Mouse (Mus musculus) heart, embryonic 10.5 days (tissue): ENCODE measurements around the gene Tmem161b. TPM values are rescaled to one million over a fixed set of nuclear protein-coding genes. Genes with fewer than 3 reads are reported as not detected.
"Not testable (repeated sequence)": the region's sequence is repeated elsewhere in the genome, so short reads cannot be mapped to it uniquely, and the experiment has no call there.

ENCODE experiments used
- DNase-seq: peaks from one replicate; pipeline ENCODE4 v3.0.0-alpha.2; 2017; ENCODE audit warnings: low spot score
- H3K27ac ChIP-seq: fragments of 300-500 bp; sonication (generic); 2 replicates; pipeline ENCODE4 v1.5.1; 2016; ENCODE audit warnings: mild to moderate bottlenecking
- H3K27me3 ChIP-seq: fragments of 300-500 bp; sonication (generic); 2 replicates; pipeline ENCODE4 v1.6.1; 2016; ENCODE audit warnings: mild to moderate bottlenecking; ENCODE audit not compliant: poor library complexity, insufficient read depth, severe bottlenecking
- H3K36me3 ChIP-seq: fragments of 300-500 bp; sonication (generic); 2 replicates; pipeline ENCODE4 v1.6.1; 2016; ENCODE audit warnings: mild to moderate bottlenecking, moderate library complexity
- H3K4me1 ChIP-seq: fragments of 300-500 bp; sonication (generic); 2 replicates; pipeline ENCODE4 v1.6.1; 2016; ENCODE audit warnings: mild to moderate bottlenecking
- H3K4me3 ChIP-seq: fragments of 300-500 bp; sonication (generic); 2 replicates; pipeline ENCODE4 v1.5.1; 2016; ENCODE audit warnings: mild to moderate bottlenecking, moderate library complexity
- H3K9me3 ChIP-seq: fragments of 300-500 bp; sonication (generic); 2 replicates; pipeline ENCODE4 v1.6.1; 2016; ENCODE audit warnings: mild to moderate bottlenecking, moderate library complexity
- WGBS: fragments of 180-500 bp; shearing (Covaris S2); methylation state at CpG from one replicate; pipeline ENCODE4 v1.1.7; 2016; 5-methylcytosine and 5-hydroxymethylcytosine counted together
- polyA plus RNA-seq: library from polyadenylated mRNA; unstranded; fragments of >200 nt; fragmentation: Nextera tagmentation; extraction: Ambion mirVana; gene quantifications from 2 replicates; pipeline ENCODE4 v1.2.1, GENCODE M21; 2016

Tmem161b gene
- 11.6 and 13.1 TPM in 2 replicates for polyA plus RNA-seq

GRCm38 (mm10) chr13:84221820-84222681 lies at the start of gene Tmem161b:
Tmem161b (plus strand) TSS chr13:84222296.
- no peaks in the 10 kb centered on the region for H3K9me3 ChIP-seq
- H3K27ac ChIP-seq, result peak within 1 kb of the TSS; percentile 89
- H3K4me1 ChIP-seq, result peaks cover 6% of the 10 kb centered on the region; the same call in 1 of the 2 replicates
- peak within 1 kb of the TSS; percentile 91 for H3K4me3 ChIP-seq
- H3K36me3 ChIP-seq, result no peaks in the 10 kb centered on the region
- under 1% methylated on average over 51 of the region's 52 CpGs for WGBS
- peak; percentile 95 for DNase-seq
- H3K27me3 ChIP-seq, result no peaks in the 10 kb centered on the region

GRCm38 (mm10) chr13:84185835-84186234 lies 36.3 kb upstream of the Tmem161b start:
- H3K9me3 ChIP-seq, H3K4me1 ChIP-seq, H3K36me3 ChIP-seq, H3K27ac ChIP-seq, H3K27me3 ChIP-seq, DNase-seq, H3K4me3 ChIP-seq: not testable (repeated sequence)

- no peak overlapping the region for H3K4me3 ChIP-seq
- H3K36me3 ChIP-seq, result no peaks in the 10 kb centered on the region
- 71% methylated on average over 3 of the region's 3 CpGs for WGBS
- no peaks in the 10 kb centered on the region for H3K27me3 ChIP-seq
- H3K27ac ChIP-seq, result no peak overlapping the region
- H3K9me3 ChIP-seq, result no peaks in the 10 kb centered on the region
- no peak for DNase-seq
- H3K4me1 ChIP-seq, result no peaks in the 10 kb centered on the region
These were observed 29.4 kb upstream of the Tmem161b start for GRCm38 (mm10) chr13:84192723-84193122.

- Histone ChIP-seq H3K9me3 (no peaks in the 10 kb centered on the region), H3K4me3 (peak overlapping the region; percentile 91), H3K27me3 (no peaks in the 10 kb centered on the region), H3K36me3 (0 out of 2 replicates have a peak, but pooled peaks cover under 1% of the 10 kb centered on the region), H3K4me1 (peaks cover 6% of the 10 kb centered on the region; the same call in 1 of the 2 replicates), H3K27ac (peak overlapping the region; percentile 89)
- WGBS, result 3% methylated on average over 10 of the region's 10 CpGs
- no peak for DNase-seq
These were observed 541 bp downstream of the Tmem161b start for GRCm38 (mm10) chr13:84222682-84222992.

GRCm38 (mm10) chr13:84223018-84223417 lies 922 bp downstream of the Tmem161b start:
- 40% methylated on average over 5 of the region's 5 CpGs for WGBS
- Histone ChIP-seq H3K4me3 (peak overlapping the region; percentile 91), H3K27ac (peak overlapping the region; percentile 89; the same call in 1 of the 2 replicates), H3K36me3 (0 out of 2 replicates have a peak, but pooled peaks cover 2% of the 10 kb centered on the region), H3K4me1 (peaks cover 6% of the 10 kb centered on the region; the same call in 1 of the 2 replicates), H3K27me3 (no peaks in the 10 kb centered on the region), H3K9me3 (no peaks in the 10 kb centered on the region)
- no peak for DNase-seq

- no peak for DNase-seq
- H3K27ac ChIP-seq, result no peak overlapping the region
- H3K9me3 ChIP-seq, result peaks cover 16% of the 10 kb centered on the region
- peaks cover 17% of the 10 kb centered on the region for H3K36me3 ChIP-seq
- WGBS, result 81% methylated on average over 2 of the region's 2 CpGs
- no peak overlapping the region for H3K4me3 ChIP-seq
- no peaks in the 10 kb centered on the region for H3K4me1 ChIP-seq
- no peaks in the 10 kb centered on the region for H3K27me3 ChIP-seq
These were observed 11.9 kb downstream of the Tmem161b start for GRCm38 (mm10) chr13:84234019-84234418.

GRCm38 (mm10) chr13:84236768-84237167 lies 14.7 kb downstream of the Tmem161b start:
- Histone ChIP-seq H3K4me3 (no peak overlapping the region), H3K4me1 (no peaks in the 10 kb centered on the region), H3K27me3 (no peaks in the 10 kb centered on the region), H3K36me3 (peaks cover 17% of the 10 kb centered on the region), H3K27ac (no peak overlapping the region), H3K9me3 (peaks cover 16% of the 10 kb centered on the region)
- no peak for DNase-seq
- 86% methylated on average over 7 of the region's 7 CpGs for WGBS

GRCm38 (mm10) chr13:84238184-84238583 lies 16.1 kb downstream of the Tmem161b start:
- H3K4me1 ChIP-seq, result peaks cover 2% of the 10 kb centered on the region; the same call in 1 of the 2 replicates
- H3K36me3 ChIP-seq, result peaks cover 17% of the 10 kb centered on the region
- no peak overlapping the region for H3K27ac ChIP-seq
- no peak overlapping the region for H3K4me3 ChIP-seq
- H3K9me3 ChIP-seq, result peaks cover 16% of the 10 kb centered on the region
- DNase-seq, result no peak
- H3K27me3 ChIP-seq, result no peaks in the 10 kb centered on the region

- 91% methylated on average over 3 of the region's 3 CpGs for WGBS
- H3K27ac ChIP-seq, result no peak overlapping the region
- H3K36me3 ChIP-seq, result no peaks in the 10 kb centered on the region
These were observed 26.0 kb downstream of the Tmem161b start for GRCm38 (mm10) chr13:84248065-84248464.

GRCm38 (mm10) chr13:84251295-84251694 lies 29.2 kb downstream of the Tmem161b start:
- H3K27me3 ChIP-seq, result no peaks in the 10 kb centered on the region
- no peaks in the 10 kb centered on the region for H3K36me3 ChIP-seq
- H3K9me3 ChIP-seq, result no peaks in the 10 kb centered on the region
- WGBS, result 82% methylated on average over 5 of the region's 5 CpGs
- H3K27ac ChIP-seq, result no peak overlapping the region
- H3K4me1 ChIP-seq, result no peaks in the 10 kb centered on the region
- DNase-seq, result no peak
- H3K4me3 ChIP-seq, result no peak overlapping the region

More at GRCm38 (mm10) chr13:84248065-84248464, 26.0 kb downstream of the Tmem161b start:
- Histone ChIP-seq H3K4me3 (no peak overlapping the region), H3K4me1 (no peaks in the 10 kb centered on the region), H3K9me3 (no peaks in the 10 kb centered on the region), H3K27me3 (no peaks in the 10 kb centered on the region)
- no peak for DNase-seq

- no peak overlapping the region for H3K4me3 ChIP-seq
- no peaks in the 10 kb centered on the region for H3K9me3 ChIP-seq
- no peak overlapping the region for H3K27ac ChIP-seq
- 95% methylated on average over 1 of the region's 1 CpGs for WGBS
- no peaks in the 10 kb centered on the region for H3K27me3 ChIP-seq
- H3K4me1 ChIP-seq, result no peaks in the 10 kb centered on the region
- DNase-seq, result no peak
- H3K36me3 ChIP-seq, result peaks cover 5% of the 10 kb centered on the region
These were observed 33.0 kb downstream of the Tmem161b start for GRCm38 (mm10) chr13:84255047-84255446.

- 89% methylated on average over 1 of the region's 1 CpGs for WGBS
- H3K4me1 ChIP-seq, H3K27ac ChIP-seq, H3K4me3 ChIP-seq, H3K9me3 ChIP-seq, DNase-seq, H3K27me3 ChIP-seq: not testable (repeated sequence)
- peaks cover 32% of the 10 kb centered on the region for H3K36me3 ChIP-seq
These were observed 42.3 kb downstream of the Tmem161b start for GRCm38 (mm10) chr13:84264418-84264817.

- Histone ChIP-seq H3K27ac (no peak overlapping the region), H3K4me1 (no peaks in the 10 kb centered on the region), H3K4me3 (no peak overlapping the region), H3K27me3 (no peaks in the 10 kb centered on the region), H3K9me3 (no peaks in the 10 kb centered on the region), H3K36me3 (peaks cover 4% of the 10 kb centered on the region)
- no peak for DNase-seq
- WGBS, result 93% methylated on average over 5 of the region's 5 CpGs
These were observed 54.1 kb downstream of the Tmem161b start for GRCm38 (mm10) chr13:84276246-84276645.
